Mouse (Mus musculus): Measurements from ENCODE around the gene Accs.

The Accs gene

GRCm38 (mm10) chr2:93858845-93859244 lies 9.1 kb upstream of the Accs start:
- DNase-seq (ENCODE audit: low read depth, low spot score): no peak

GRCm38 (mm10) chr2:93851303-93851702 lies 1.6 kb upstream of the Accs start:
- DNase-seq (ENCODE audit: low read depth, low spot score): no peak

GRCm38 (mm10) chr2:93850317-93850944 lies 688 bp upstream of the Accs start:
- no peak for DNase-seq (ENCODE audit: low read depth, low spot score)

- DNase-seq (ENCODE audit: low read depth, low spot score): no peak
These were observed 8.4 kb downstream of the Accs start for GRCm38 (mm10) chr2:93841349-93841748.

- no peak for DNase-seq (ENCODE audit: low read depth, low spot score)
These were observed 9.6 kb downstream of the Accs start for GRCm38 (mm10) chr2:93840109-93840508.

- DNase-seq (ENCODE audit: low read depth, low spot score): no peak
These were observed 10.8 kb downstream of the Accs start for GRCm38 (mm10) chr2:93838931-93839330.

- DNase-seq (ENCODE audit: low read depth, low spot score): no peak
These were observed 13.4 kb downstream of the Accs start for GRCm38 (mm10) chr2:93836232-93836785.

- DNase-seq (ENCODE audit: low read depth, low spot score): no peak
These were observed 14.1 kb downstream of the Accs start for GRCm38 (mm10) chr2:93835596-93835995.

GRCm38 (mm10) chr2:93823519-93823918 lies 26.2 kb downstream of the Accs start:
- DNase-seq (ENCODE audit: low read depth, low spot score): peak; percentile 92

GRCm38 (mm10) chr2:93822045-93822749 lies 27.5 kb downstream of the Accs start, which contains the start of gene Ext2:
Gene Ext2, minus strand, starts transcription at chr2:93822568.
- DNase-seq (ENCODE audit: low read depth, low spot score): peak; percentile 80

- no peak for DNase-seq (ENCODE audit: low read depth, low spot score)
These were observed 32.0 kb downstream of the Accs start for GRCm38 (mm10) chr2:93817791-93818190.

- no peak for DNase-seq (ENCODE audit: low read depth, low spot score)
These were observed 36.4 kb downstream of the Accs start for GRCm38 (mm10) chr2:93813343-93813742.

GRCm38 (mm10) chr2:93811812-93812211 lies 37.9 kb downstream of the Accs start:
- peak; percentile 48 for DNase-seq (ENCODE audit: low read depth, low spot score)

- no peak for DNase-seq (ENCODE audit: low read depth, low spot score)
These were observed 39.8 kb downstream of the Accs start for GRCm38 (mm10) chr2:93809931-93810330.

GRCm38 (mm10) chr2:93808071-93808470 lies 41.7 kb downstream of the Accs start:
- no peak for DNase-seq (ENCODE audit: low read depth, low spot score)

GRCm38 (mm10) chr2:93807440-93807839 lies 42.3 kb downstream of the Accs start:
- DNase-seq (ENCODE audit: low read depth, low spot score): no peak

- DNase-seq (ENCODE audit: low read depth, low spot score): no peak
These were observed 43.1 kb downstream of the Accs start for GRCm38 (mm10) chr2:93806487-93807201.

- no peak for DNase-seq (ENCODE audit: low read depth, low spot score)
These were observed 44.2 kb downstream of the Accs start for GRCm38 (mm10) chr2:93805523-93805922.

GRCm38 (mm10) chr2:93805066-93805465 lies 44.7 kb downstream of the Accs start:
- DNase-seq (ENCODE audit: low read depth, low spot score): no peak

GRCm38 (mm10) chr2:93802947-93803346 lies 46.8 kb downstream of the Accs start:
- no peak for DNase-seq (ENCODE audit: low read depth, low spot score)

GRCm38 (mm10) chr2:93801097-93801496 lies 48.6 kb downstream of the Accs start:
- DNase-seq (ENCODE audit: low read depth, low spot score): no peak

- DNase-seq (ENCODE audit: low read depth, low spot score): no peak
These were observed 52.5 kb downstream of the Accs start for GRCm38 (mm10) chr2:93797162-93797795.

Measured in retina, postnatal 7 days (tissue).